Mouse (Mus musculus) limb, embryonic 13.5 days (tissue): ENCODE data around the gene Stk35. TPM values are rescaled to one million over a fixed set of nuclear protein-coding genes. Genes with fewer than 3 reads are reported as not detected.

Experiments
- ATAC-seq: fragments of 200-750 bp; cut with Nextera tagmentation; 2 replicates; pipeline ENCODE4 v1.8.0; 2017; ENCODE audit warnings: low read depth, moderate number of reproducible peaks, moderate TSS enrichment; ENCODE audit not compliant: low FRiP score
- H3K27ac ChIP-seq: fragments of 300-500 bp; sonication (generic); 2 replicates; pipeline ENCODE4 v1.5.1; 2015; ENCODE audit warnings: inconsistent platforms, mild to moderate bottlenecking, moderate library complexity
- H3K27me3 ChIP-seq: fragments of 300-500 bp; sonication (generic); 2 replicates; pipeline ENCODE4 v1.6.1; 2015; ENCODE audit warnings: mild to moderate bottlenecking, inconsistent platforms
- H3K36me3 ChIP-seq: fragments of 300-500 bp; sonication (generic); 2 replicates; pipeline ENCODE4 v1.6.1; 2015; ENCODE audit warnings: inconsistent platforms, mild to moderate bottlenecking, moderate library complexity
- H3K4me1 ChIP-seq: fragments of 300-500 bp; sonication (generic); 2 replicates; pipeline ENCODE4 v1.6.1; 2015; ENCODE audit warnings: inconsistent platforms
- H3K4me2 ChIP-seq: fragments of 300-500 bp; sonication (generic); replicated peaks from 2 replicates; pipeline ENCODE4 v1.6.1; 2015; ENCODE audit warnings: inconsistent platforms, mild to moderate bottlenecking, moderate library complexity
- H3K4me3 ChIP-seq: fragments of 300-500 bp; sonication (generic); 2 replicates; pipeline ENCODE4 v1.5.1; 2015; ENCODE audit warnings: moderate library complexity, mild to moderate bottlenecking, inconsistent platforms
- H3K9ac ChIP-seq: fragments of 300-500 bp; sonication (generic); 2 replicates; pipeline ENCODE4 v1.6.1; 2015; ENCODE audit warnings: mild to moderate bottlenecking, inconsistent platforms
- H3K9me3 ChIP-seq: fragments of 300-500 bp; sonication (generic); 2 replicates; pipeline ENCODE4 v1.6.1; 2016; ENCODE audit warnings: inconsistent platforms
- WGBS: fragments of 180-500 bp; shearing (Covaris S2); methylation state at CpG from one replicate; pipeline ENCODE4 v1.1.7; 2015; 5-methylcytosine and 5-hydroxymethylcytosine counted together
- polyA plus RNA-seq: library from polyadenylated mRNA; unstranded; fragments of >200 nt; fragmentation: Nextera tagmentation; extraction: Ambion mirVana; gene quantifications from 2 replicates; pipeline ENCODE4 v1.2.1, GENCODE M21; 2015

Gene Stk35
- polyA plus RNA-seq, 1 experiment from 2014 or later = 10.3 TPM

- Histone ChIP-seq H3K4me3 (no peak overlapping the region), H3K9ac (no peak overlapping the region), H3K9me3 (no peaks in the 10 kb centered on the region), H3K27me3 (no peaks in the 10 kb centered on the region), H3K27ac (no peak overlapping the region), H3K4me1 (no peaks in the 10 kb centered on the region), H3K36me3 (no peaks in the 10 kb centered on the region), H3K4me2 (no peak overlapping the region)
- no peak for ATAC-seq
These were observed 76.6 kb downstream of the Stk35 start for GRCm38 (mm10) chr2:129876935-129877334.

GRCm38 (mm10) chr2:129879817-129880216 lies 79.5 kb downstream of the Stk35 start:
- WGBS = 41% methylated on average over 3 of the region's 3 CpGs
- no peak for ATAC-seq
- Histone ChIP-seq H3K4me1 (no peaks in the 10 kb centered on the region), H3K27ac (no peak overlapping the region), H3K4me2 (no peak overlapping the region), H3K9me3 (no peaks in the 10 kb centered on the region), H3K27me3 (no peaks in the 10 kb centered on the region), H3K36me3 (no peaks in the 10 kb centered on the region), H3K9ac (no peak overlapping the region), H3K4me3 (no peak overlapping the region)

- Histone ChIP-seq H3K36me3 (no peaks in the 10 kb centered on the region), H3K9ac (no peak overlapping the region), H3K4me1 (no peaks in the 10 kb centered on the region), H3K9me3 (no peaks in the 10 kb centered on the region), H3K27ac (no peak overlapping the region), H3K4me3 (no peak overlapping the region), H3K27me3 (no peaks in the 10 kb centered on the region), H3K4me2 (no peak overlapping the region)
- ATAC-seq = no peak
- WGBS = 85% methylated on average over 7 of the region's 7 CpGs
These were observed 79.9 kb downstream of the Stk35 start for GRCm38 (mm10) chr2:129880226-129880625.

- H3K4me3 ChIP-seq = no peak overlapping the region
- ATAC-seq = no peak
- no peak overlapping the region for H3K9ac ChIP-seq
- WGBS = 71% methylated on average over 1 of the region's 1 CpGs
- no peaks in the 10 kb centered on the region for H3K9me3 ChIP-seq
- no peaks in the 10 kb centered on the region for H3K4me1 ChIP-seq
- H3K27me3 ChIP-seq = no peaks in the 10 kb centered on the region
- H3K4me2 ChIP-seq = no peak overlapping the region
- no peaks in the 10 kb centered on the region for H3K36me3 ChIP-seq
- no peak overlapping the region for H3K27ac ChIP-seq
These were observed 81.6 kb downstream of the Stk35 start for GRCm38 (mm10) chr2:129881886-129882285.

Other genes with a start within 250 kb of the Stk35 start
- gene Sirpa, start 207.7 kb upstream of the Stk35 start, polyA plus RNA-seq = 20.1 and 21.2 TPM in 2 replicates
- gene Pdyn, start 100.7 kb upstream of the Stk35 start, polyA plus RNA-seq = 0.27 and 0.79 TPM in 2 replicates
- 0.15 and 0.17 TPM in 2 replicates for gene Tgm3, start 211.8 kb downstream of the Stk35 start, polyA plus RNA-seq